Mouse (Mus musculus): ENCODE measurements around the gene Trpm3.

- TF ChIP-seq POLR2A (IDR thresholded peaks at IDR 0.05; ENCODE audit: borderline replicate concordance, insufficient read depth, low read length) = no peak
- no peak for TF ChIP-seq CTCF (IDR thresholded peaks at IDR 0.05; ENCODE audit: borderline replicate concordance, insufficient read depth, low read depth, low read length)
Measured at GRCm38 (mm10) chr19:22952480-22952879, 813.6 kb downstream of the Trpm3 start.

Data from cerebellum, adult 2 months (tissue).